Mouse (Mus musculus) CD8-positive naive resting alpha-beta T cell, adult 2 months (primary cell): Measurements from ENCODE around the gene Vipr2.
A peak's percentile ranks its signal among the peaks of the same experiment; 100 is the strongest.

Experiments
- DNase-seq, 2 experiments: peaks; one replicate each; pipeline ENCODE4 v3.0.0; 2022; ENCODE audit warnings: low read depth in 2 of 2, low spot score in 2 of 2

Gene Vipr2

GRCm38 (mm10) chr12:116152866-116153428, 75.4 kb downstream of the Vipr2 start:
- DNase-seq = no peak

GRCm38 (mm10) chr12:116156792-116157532, 79.4 kb downstream of the Vipr2 start:
- no peak for DNase-seq

- no peak for DNase-seq
These were observed 81.7 kb downstream of the Vipr2 start for GRCm38 (mm10) chr12:116159223-116159622.

GRCm38 (mm10) chr12:116159695-116160094, 82.2 kb downstream of the Vipr2 start:
- no peak for DNase-seq

GRCm38 (mm10) chr12:116165368-116165767, 87.8 kb downstream of the Vipr2 start:
- no peak for DNase-seq

- no peak for DNase-seq
These were observed 92.1 kb downstream of the Vipr2 start for GRCm38 (mm10) chr12:116169666-116170065.

GRCm38 (mm10) chr12:116176930-116177329, 99.4 kb downstream of the Vipr2 start:
- peak; percentile 43 to 61 for DNase-seq

- DNase-seq = no peak
These were observed 104.0 kb downstream of the Vipr2 start for GRCm38 (mm10) chr12:116181436-116182050.

GRCm38 (mm10) chr12:116182376-116182775, 104.8 kb downstream of the Vipr2 start:
- DNase-seq = no peak

- no peak for DNase-seq
These were observed 105.8 kb downstream of the Vipr2 start for GRCm38 (mm10) chr12:116183212-116183935.

GRCm38 (mm10) chr12:116193952-116194351, 116.4 kb downstream of the Vipr2 start:
- no peak for DNase-seq

GRCm38 (mm10) chr12:116194641-116195040, 117.1 kb downstream of the Vipr2 start:
- DNase-seq = no peak
